Mouse (Mus musculus) stomach, postnatal 0 days (tissue): ENCODE results near the gene Gm1113. TPM values are rescaled to one million over a fixed set of nuclear protein-coding genes. Genes with fewer than 3 reads are reported as not detected.

Experiments
- ATAC-seq: fragments of 200-750 bp; cut with Nextera tagmentation; 2 replicates; pipeline ENCODE4 v1.8.0; 2017; ENCODE audit not compliant: low FRiP score, low TSS enrichment
- DNase-seq: peaks from one replicate; pipeline ENCODE4 v3.0.0-alpha.2; 2016; ENCODE audit warnings: low spot score
- H3K27ac ChIP-seq: fragments of 300-500 bp; sonication (generic); replicated peaks from 2 replicates; pipeline ENCODE4 v1.5.1; 2014; ENCODE audit warnings: mild to moderate bottlenecking, control low read depth
- H3K27me3 ChIP-seq: fragments of 300-500 bp; sonication (generic); 2 replicates; pipeline ENCODE4 v1.6.1; 2014; ENCODE audit warnings: low read length; ENCODE audit not compliant: control insufficient read depth, insufficient read depth
- H3K36me3 ChIP-seq: fragments of 300-500 bp; sonication (generic); 2 replicates; pipeline ENCODE4 v1.6.1; 2014; ENCODE audit warnings: low read length, mixed read lengths; ENCODE audit not compliant: control insufficient read depth, insufficient read depth
- H3K4me1 ChIP-seq: fragments of 300-500 bp; sonication (generic); replicated peaks from 2 replicates; pipeline ENCODE4 v1.6.1; 2014; ENCODE audit warnings: antibody characterized with exemption; ENCODE audit not compliant: control insufficient read depth, insufficient read depth
- H3K4me2 ChIP-seq: fragments of 300-500 bp; sonication (generic); replicated peaks from 2 replicates; pipeline ENCODE4 v1.6.1; 2014; ENCODE audit warnings: low read depth, mild to moderate bottlenecking, control low read depth, moderate library complexity
- H3K4me3 ChIP-seq: fragments of 300-500 bp; sonication (generic); 2 replicates; pipeline ENCODE4 v1.5.1; 2014; ENCODE audit warnings: low read depth, low read length, control low read depth
- H3K9ac ChIP-seq: fragments of 300-500 bp; sonication (generic); 2 replicates; pipeline ENCODE4 v1.6.1; 2014; ENCODE audit warnings: mild to moderate bottlenecking, low read length, control low read depth, mixed read lengths
- H3K9me3 ChIP-seq: fragments of 300-500 bp; sonication (generic); 2 replicates; pipeline ENCODE4 v1.6.1; 2016; ENCODE audit warnings: low read length; ENCODE audit not compliant: control insufficient read depth
- CTCF ChIP-seq: IDR thresholded peaks from 2 replicates; pipeline ENCODE4 v1.5.1; 2016; ENCODE audit warnings: antibody characterized with exemption, low read depth, mild to moderate bottlenecking, moderate library complexity
- EP300 ChIP-seq: optimal IDR thresholded peaks from 2 replicates; pipeline ENCODE3; 2016; ENCODE audit warnings: antibody characterized with exemption
- WGBS: fragments of 180-500 bp; shearing (Covaris S2); extraction: QIAGEN DNeasy Blood & Tissue Kit; methylation state at CpG from one replicate; pipeline ENCODE4 v1.1.7; 2014; 5-methylcytosine and 5-hydroxymethylcytosine counted together
- polyA plus RNA-seq: library from polyadenylated mRNA; unstranded; fragments of >200 nt; fragmentation: Nextera tagmentation; extraction: Ambion mirVana; gene quantifications from 2 replicates; pipeline ENCODE4 v1.2.1, GENCODE M21; 2015

Gm1113 gene
- polyA plus RNA-seq, 1 experiment from 2014 or later: not detected

DNA sequence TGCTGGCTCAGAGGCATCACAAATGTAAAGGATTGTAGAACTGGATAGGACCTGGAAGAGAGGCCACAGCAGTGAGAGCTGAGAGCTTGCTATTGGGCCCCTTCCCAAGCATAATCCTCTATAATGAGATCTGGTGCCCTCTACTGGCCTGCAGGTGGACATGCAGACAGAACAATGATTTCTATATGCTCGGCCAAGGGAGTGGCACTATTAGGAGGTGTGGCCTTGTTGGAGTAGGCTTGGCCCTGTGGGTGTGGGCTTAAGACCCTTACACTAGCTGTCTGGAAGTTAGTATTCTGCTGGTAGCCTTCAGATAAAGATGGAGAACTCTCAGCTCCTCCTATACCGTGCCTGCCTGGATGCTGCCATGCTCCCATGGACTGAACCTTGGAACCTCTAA lies 17.0 kb upstream of the Gm1113 start:
- 7% methylated on average over 2 of the region's 2 CpGs for WGBS
- peak; percentile 81 for ATAC-seq
- DNase-seq: peak; percentile 59
- no peaks in the 10 kb centered on the region for H3K9me3 ChIP-seq
- no peaks in the 10 kb centered on the region for H3K36me3 ChIP-seq
- H3K4me1 ChIP-seq: no peaks in the 10 kb centered on the region
- TF ChIP-seq CTCF (peak; percentile 94), EP300 (no peak)
- H3K27ac ChIP-seq: no peak overlapping the region
- H3K9ac ChIP-seq: no peak overlapping the region
- no peaks in the 10 kb centered on the region for H3K27me3 ChIP-seq
- no peak overlapping the region for H3K4me2 ChIP-seq
- no peak overlapping the region for H3K4me3 ChIP-seq

DNA sequence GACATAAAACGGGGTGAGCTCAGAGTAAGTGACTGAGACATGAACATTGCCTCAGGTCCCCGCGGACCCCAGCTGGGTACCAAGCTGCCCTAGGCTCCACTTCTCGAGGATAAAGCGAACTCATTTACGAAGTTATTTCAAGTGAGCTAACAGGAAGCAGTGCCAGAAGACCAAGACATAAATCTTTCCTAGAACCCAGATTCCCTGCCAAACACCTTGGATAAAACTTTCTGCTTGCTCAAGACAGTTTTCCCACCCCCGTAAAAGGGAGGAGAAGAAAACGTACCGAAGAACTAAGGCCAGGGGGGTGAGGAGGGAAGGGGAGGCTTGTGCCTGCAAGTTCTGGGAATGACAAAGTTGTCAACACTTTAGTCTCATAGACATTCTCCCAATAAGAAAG lies 15.2 kb upstream of the Gm1113 start:
- Histone ChIP-seq H3K36me3 (no peaks in the 10 kb centered on the region), H3K4me3 (no peak overlapping the region), H3K9me3 (no peaks in the 10 kb centered on the region), H3K4me1 (no peaks in the 10 kb centered on the region), H3K9ac (no peak overlapping the region), H3K27me3 (no peaks in the 10 kb centered on the region), H3K27ac (no peak overlapping the region), H3K4me2 (no peak overlapping the region)
- DNase-seq (no peak), ATAC-seq (no peak)
- TF ChIP-seq EP300 (no peak), CTCF (no peak)
- WGBS: 51% methylated on average over 9 of the region's 9 CpGs

DNA sequence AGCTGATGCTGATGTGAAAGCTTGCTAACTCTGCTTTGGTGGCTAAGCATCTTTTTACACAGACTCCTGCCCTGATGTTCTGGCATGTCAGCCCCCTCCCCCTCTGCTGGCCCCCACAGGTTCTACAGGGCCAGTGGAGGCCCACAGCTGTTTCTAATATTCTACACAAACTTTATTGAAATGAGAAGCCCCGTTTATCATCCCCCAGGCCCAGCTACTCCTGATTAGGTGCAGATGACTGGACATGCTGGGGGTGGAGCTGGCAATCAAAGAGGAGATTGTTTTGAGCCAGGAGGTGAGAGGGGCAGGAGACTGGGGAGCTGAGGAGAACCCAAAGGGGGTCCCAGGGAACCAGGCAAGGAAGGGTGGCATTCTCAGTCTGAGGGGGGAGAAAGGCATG lies 11.7 kb upstream of the Gm1113 start:
- H3K9me3 ChIP-seq: no peaks in the 10 kb centered on the region
- H3K27me3 ChIP-seq: no peaks in the 10 kb centered on the region
- no peak for DNase-seq
- no peak overlapping the region for H3K27ac ChIP-seq
- ATAC-seq: no peak
- H3K4me2 ChIP-seq: no peak overlapping the region
- H3K9ac ChIP-seq: no peak overlapping the region
- H3K4me3 ChIP-seq: no peak overlapping the region
- 12% methylated on average over 1 of the region's 1 CpGs for WGBS
- H3K36me3 ChIP-seq: no peaks in the 10 kb centered on the region
- TF ChIP-seq EP300 (no peak), CTCF (no peak)
- no peaks in the 10 kb centered on the region for H3K4me1 ChIP-seq

DNA sequence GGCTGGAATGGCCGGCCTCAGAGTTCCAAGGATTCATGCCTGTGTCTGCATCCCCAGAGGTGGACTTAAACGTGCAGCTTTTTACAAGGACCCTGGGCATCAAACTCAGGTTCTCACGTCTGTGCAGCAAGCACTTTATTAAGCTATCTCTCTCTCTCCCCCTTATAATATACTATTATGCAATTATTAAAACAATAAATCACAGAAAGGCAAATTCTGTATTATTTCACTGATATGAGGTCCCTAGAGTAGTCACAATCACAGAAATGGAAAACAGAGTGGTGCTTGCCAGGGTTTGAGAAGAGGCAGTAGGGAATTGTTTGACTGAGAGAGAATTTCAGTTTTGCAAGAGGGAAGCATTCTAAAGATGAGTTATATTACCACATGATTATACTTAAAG lies 11.1 kb upstream of the Gm1113 start:
- no peak overlapping the region for H3K4me2 ChIP-seq
- no peaks in the 10 kb centered on the region for H3K4me1 ChIP-seq
- no peak for TF ChIP-seq CTCF
- no peak for TF ChIP-seq EP300
- H3K36me3 ChIP-seq: no peaks in the 10 kb centered on the region
- no peak overlapping the region for H3K4me3 ChIP-seq
- 56% methylated on average over 3 of the region's 3 CpGs for WGBS
- no peak overlapping the region for H3K27ac ChIP-seq
- no peak for DNase-seq
- H3K9me3 ChIP-seq: no peaks in the 10 kb centered on the region
- H3K27me3 ChIP-seq: no peaks in the 10 kb centered on the region
- no peak for ATAC-seq
- H3K9ac ChIP-seq: no peak overlapping the region

DNA sequence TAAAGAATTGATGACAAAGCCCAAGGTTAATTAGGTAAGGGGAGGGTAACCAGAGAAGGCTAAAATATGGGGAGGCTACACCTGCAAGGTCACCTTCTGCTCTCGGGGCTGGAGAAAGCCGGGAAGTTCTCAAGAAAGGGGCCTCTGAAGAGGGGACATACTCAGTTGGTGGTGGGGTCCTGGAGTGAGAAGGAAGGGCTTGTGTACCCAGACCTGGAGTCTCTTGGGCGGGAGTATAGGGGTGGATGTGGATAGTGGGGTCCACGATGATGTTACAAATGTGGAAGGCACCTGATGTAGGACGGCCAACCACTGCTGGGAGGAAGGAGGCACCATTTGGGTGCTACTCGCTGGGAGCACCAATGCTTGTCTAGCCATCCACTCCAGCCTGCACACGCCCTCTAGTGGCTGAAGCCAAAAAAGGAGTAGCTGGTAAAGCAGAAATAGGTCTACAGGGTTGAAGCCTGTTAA lies 5.9 kb upstream of the Gm1113 start:
- H3K27me3 ChIP-seq: no peaks in the 10 kb centered on the region
- no peak overlapping the region for H3K4me3 ChIP-seq
- no peak overlapping the region; the same call in 1 of the 2 replicates for H3K27ac ChIP-seq
- no peak overlapping the region for H3K9ac ChIP-seq
- no peaks in the 10 kb centered on the region for H3K36me3 ChIP-seq
- no peaks in the 10 kb centered on the region for H3K9me3 ChIP-seq
- TF ChIP-seq EP300 (no peak), CTCF (peak; percentile 93)
- DNase-seq (peak; percentile 68), ATAC-seq (peak; percentile 80)
- 18% methylated on average over 7 of the region's 7 CpGs for WGBS
- H3K4me2 ChIP-seq: peak overlapping the region; percentile 20; the same call in 1 of the 2 replicates
- H3K4me1 ChIP-seq: no peaks in the 10 kb centered on the region

DNA sequence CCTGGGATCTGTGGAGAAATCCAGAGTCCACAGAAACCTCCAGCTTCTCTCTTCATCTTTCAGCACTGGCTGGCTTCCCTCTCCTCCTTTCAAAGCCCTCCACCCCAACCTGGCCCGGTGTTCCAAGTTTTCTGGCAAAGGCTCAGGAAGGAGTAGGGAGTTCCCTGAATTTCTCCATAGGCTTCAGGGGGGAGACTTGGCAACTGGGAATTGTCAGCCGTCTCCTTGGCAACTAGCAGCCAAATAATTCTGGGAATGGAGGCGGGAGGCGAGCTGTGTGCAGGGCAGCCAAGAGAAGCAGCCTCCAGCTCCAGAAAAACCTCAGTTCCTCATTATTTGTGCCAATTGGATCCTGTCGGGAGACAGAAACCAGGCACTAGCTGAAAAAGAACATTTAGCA lies 5.5 kb upstream of the Gm1113 start:
- Histone ChIP-seq H3K4me2 (peak overlapping the region; percentile 20; the same call in 1 of the 2 replicates), H3K9me3 (no peaks in the 10 kb centered on the region), H3K36me3 (no peaks in the 10 kb centered on the region), H3K4me1 (no peaks in the 10 kb centered on the region), H3K27me3 (no peaks in the 10 kb centered on the region), H3K4me3 (no peak overlapping the region), H3K9ac (no peak overlapping the region), H3K27ac (no peak overlapping the region; the same call in 1 of the 2 replicates)
- ATAC-seq (peak; percentile 77; the same call in 1 of the 2 replicates), DNase-seq (peak; percentile 53)
- WGBS: 36% methylated on average over 5 of the region's 5 CpGs
- TF ChIP-seq EP300 (peak; percentile 63), CTCF (no peak)
